Mouse (Mus musculus) cortical plate, adult 2 months (tissue): ENCODE data around the gene Slc2a10.

Experiments used
- CTCF ChIP-seq: fragments of 200-500 bp; IDR thresholded peaks from 2 replicates; pipeline ENCODE4 v1.5.1; 2011; ENCODE audit warnings: mild to moderate bottlenecking, control low read depth, low read length; ENCODE audit not compliant: insufficient read depth; ENCODE audit errors: extremely low read depth
- POLR2A ChIP-seq: fragments of 200-500 bp; IDR thresholded peaks from 2 replicates; pipeline ENCODE4 v1.6.1; 2011; ENCODE audit warnings: mild to moderate bottlenecking, low read length, control low read depth; ENCODE audit not compliant: insufficient read depth; ENCODE audit errors: extremely low read depth

DNA sequence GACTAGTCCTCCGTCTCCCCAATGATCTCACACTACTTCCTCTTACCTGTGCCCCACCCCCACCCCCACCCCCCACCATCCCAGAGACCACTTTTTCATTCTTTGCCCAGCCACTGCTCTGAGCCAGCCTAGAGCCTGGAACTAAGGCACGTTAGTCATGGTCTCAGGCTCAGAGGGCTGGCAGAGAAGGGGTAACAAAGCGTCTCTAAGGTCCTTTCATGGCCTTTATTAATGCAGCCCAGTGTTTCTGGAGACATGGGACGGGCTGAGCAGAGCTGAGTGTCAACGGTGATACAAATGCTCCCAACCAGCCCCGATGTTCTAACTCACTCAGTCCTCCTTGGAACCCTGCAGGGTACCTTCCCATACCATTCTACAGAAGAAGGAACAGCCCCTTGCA lies 61.0 kb downstream of the Slc2a10 start:
- TF ChIP-seq POLR2A (no peak), CTCF (no peak)
